Mouse (Mus musculus): ENCODE data around the gene Fundc2. TPM values are rescaled to one million over a fixed set of nuclear protein-coding genes. Genes with fewer than 3 reads are reported as not detected.

Gene Fundc2
- total RNA-seq (2021): 100 to 1,000 TPM in 1 of 2 experiments, 10 to 100 TPM in 1; 76.4 to 112 TPM
- long read RNA-seq, experiment 1, transcript Fundc2-201 (5 exons, 2,562 nt): major isoform, 53 of 103 reads
- long read RNA-seq, experiment 1, partial matches to known transcripts: 47 of 103 reads
- long read RNA-seq, experiment 1, other reads (novel, unspliced or antisense): 3 of 103 reads
- long read RNA-seq, experiment 2, transcript Fundc2-201 (5 exons, 2,562 nt): major isoform, 45 of 70 reads
- long read RNA-seq, experiment 2, partial matches to known transcripts: 20 of 70 reads
- long read RNA-seq, experiment 2, other reads (novel, unspliced or antisense): 5 of 70 reads

GRCm38 (mm10) chrX:75382195-75382771, at the start of gene Fundc2, which contains the start of gene F8:
TSS of gene Fundc2 (plus strand) at chrX:75382399.
TSS of gene F8 (minus strand) at chrX:75382615.
- peak; percentile 13 to 48 for DNase-seq (ENCODE audit: low spot score in 2 of 2)

DNA sequence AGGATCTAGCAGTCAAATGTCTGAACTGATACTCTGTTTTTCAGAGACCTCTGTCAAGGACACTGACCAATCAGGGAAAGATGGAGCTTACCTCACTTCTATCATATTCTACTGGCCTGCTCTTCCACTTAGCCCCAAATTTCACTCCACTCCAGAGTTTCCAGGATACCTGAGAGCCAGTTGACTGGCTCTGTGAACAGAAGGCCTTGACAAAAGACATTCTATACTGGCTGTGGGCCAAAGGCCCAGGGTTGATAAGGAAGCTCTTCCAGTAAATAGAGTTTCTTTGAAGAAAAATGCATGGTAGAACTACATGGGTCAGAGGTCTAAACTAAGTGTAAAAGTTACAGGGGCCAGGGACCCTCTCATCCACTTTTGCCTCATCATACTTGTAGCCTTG, 12.0 kb upstream of the Fundc2 start:
- no peak for DNase-seq (ENCODE audit: low spot score in 2 of 2)

DNA sequence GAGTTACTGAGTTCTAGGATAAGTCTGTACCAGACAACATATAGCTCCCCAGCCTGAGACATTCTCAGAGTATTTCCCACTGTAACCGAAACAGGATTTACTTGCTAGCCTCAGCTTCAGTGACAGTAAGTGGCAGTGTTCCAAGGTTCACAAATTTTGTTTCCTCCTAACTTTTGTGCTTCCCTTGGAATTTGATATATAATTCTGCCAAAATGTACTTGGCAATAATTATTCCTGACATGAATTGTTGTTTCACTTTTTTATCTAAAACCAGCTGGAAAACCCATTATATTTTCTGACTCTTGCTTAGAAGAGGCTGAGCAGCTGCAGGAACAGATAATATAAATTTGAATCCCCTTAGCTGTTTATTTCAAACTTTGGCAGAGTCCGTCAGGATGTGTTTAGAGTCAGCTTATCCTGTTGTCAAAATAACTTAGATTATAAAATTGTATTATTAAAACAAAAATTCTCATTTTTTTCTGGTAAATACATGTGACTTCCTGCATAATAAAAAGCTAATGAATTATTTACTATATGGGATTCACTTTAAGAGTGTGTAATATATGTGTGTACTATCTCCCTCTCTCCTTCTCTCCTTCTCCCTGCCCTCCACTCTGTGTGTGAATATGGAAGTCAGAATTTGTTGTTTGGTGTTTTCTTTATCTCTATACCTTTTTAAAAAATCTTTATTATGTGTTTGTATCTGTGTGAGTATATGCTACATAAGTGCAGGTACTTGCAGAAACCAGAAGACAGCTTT, 9.4 kb upstream of the Fundc2 start:
- no peak for DNase-seq (ENCODE audit: low spot score in 2 of 2)

DNA sequence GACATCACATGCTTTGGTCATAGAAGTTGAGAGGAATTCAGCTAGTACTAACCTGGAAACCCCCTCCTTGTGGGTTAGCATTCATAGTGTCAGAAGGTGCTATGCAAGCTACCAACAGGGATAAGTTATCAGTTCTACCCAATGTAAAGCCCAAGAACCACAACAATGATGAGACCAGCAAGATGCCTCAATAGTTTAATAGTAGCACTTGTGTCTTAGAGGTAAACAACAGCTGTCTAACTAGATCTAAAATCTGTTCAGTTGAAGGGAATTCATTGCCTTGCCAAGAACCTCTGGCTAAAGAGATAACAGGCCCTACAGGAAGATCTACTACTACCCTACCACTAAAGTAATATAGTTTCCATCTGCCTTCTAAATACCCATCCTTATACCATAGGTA, 5.4 kb upstream of the Fundc2 start:
- DNase-seq (ENCODE audit: low spot score in 2 of 2): no peak

GRCm38 (mm10) chrX:75381176-75381575, 1.0 kb upstream of the Fundc2 start:
- DNase-seq (ENCODE audit: low spot score in 2 of 2): no peak

GRCm38 (mm10) chrX:75381699-75382098, 500 bp upstream of the Fundc2 start:
- no peak for DNase-seq (ENCODE audit: low spot score in 2 of 2)

DNA sequence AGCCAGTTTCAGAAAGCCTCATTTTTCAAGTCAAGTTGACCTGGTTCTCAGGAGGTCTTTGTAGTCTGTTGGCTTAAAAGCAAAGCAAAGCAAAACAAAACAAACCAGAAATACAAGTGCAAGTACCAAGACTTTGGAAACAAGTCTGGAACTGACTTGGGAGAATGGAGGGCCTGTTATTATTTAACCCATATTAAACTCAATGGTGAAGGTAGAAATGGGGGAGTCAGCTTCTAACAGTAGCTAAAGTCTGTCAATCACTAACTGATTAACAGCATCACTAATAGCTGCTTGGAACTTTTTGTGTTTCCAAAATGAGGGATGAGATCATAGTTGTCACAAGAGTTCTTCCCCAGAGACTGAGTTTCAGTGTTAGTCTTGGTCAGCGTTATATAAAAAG, 17.3 kb downstream of the Fundc2 start:
- DNase-seq (ENCODE audit: low spot score in 2 of 2): no peak

GRCm38 (mm10) chrX:75402668-75403067, 20.5 kb downstream of the Fundc2 start:
- no peak for DNase-seq (ENCODE audit: low spot score in 2 of 2)

DNA sequence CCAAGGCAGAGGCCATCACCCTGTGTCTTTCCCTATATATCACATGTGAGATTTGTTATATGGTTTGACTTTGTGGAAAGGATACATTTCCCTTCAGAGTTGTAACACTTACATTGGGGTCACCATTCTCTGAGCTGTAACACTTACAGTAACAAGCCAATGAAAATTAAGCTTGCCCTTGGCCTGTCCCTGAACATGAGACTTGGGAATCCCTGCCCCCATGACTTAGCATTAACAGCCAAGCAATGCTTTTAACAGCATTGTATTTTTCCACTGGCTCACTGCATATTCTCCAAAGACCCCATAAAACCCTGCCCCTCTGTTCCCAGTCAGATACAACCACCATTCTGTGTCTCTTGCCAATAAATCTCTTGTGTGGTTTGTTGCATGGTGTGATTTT, 21.2 kb downstream of the Fundc2 start:
- no peak for DNase-seq (ENCODE audit: low spot score in 2 of 2)

GRCm38 (mm10) chrX:75409711-75410110, 27.5 kb downstream of the Fundc2 start:
- DNase-seq (ENCODE audit: low spot score in 2 of 2): no peak

DNA sequence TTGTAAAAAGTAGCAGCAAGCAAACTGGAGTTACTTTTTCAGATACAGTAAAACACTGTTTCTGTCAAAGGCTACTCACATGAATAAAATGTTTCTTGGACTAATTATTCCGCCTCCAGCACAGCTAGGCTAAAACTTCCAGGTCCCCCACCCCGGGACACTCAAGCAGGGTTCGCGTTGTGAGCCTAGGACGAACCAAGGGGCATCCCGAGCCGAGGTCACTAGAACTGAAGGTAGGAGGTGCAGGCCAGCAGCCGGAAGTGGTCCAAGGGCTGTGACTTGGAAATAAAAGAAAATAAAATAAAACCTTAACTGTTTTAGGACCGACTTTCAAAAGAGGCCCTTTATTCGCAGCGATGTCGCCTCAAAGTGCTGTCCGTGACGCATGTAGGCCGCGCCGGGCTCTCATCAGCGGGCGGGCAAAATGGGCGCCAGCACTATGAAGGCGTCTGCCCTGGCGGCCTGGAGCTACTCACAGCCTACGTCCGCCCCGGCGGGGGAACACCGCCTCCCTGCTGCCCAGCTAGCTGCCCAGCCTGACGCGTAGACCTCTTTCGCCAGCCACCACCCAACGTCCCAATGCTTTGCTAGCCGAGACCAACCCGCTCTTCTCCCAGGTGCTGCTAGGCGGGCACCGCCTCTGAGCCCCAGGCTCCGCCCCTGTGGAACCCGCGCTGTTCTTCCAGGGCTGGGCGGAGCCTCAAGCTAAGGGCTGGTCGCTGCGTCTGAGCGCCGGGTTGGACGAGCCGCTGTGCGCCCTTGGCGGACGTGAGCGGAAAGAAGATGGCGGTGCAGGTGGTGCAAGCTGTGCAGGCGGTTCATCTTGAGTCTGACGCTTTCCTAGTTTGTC, 34.0 kb downstream of the Fundc2 start, which contains the start of the genes Cmc4, Mtcp1 and Brcc3:
Gene Cmc4 (minus strand): TSS at position 649 of the 850 bp plus-strand sequence.
Gene Mtcp1 (minus strand): TSS at position 653 of the 850 bp plus-strand sequence.
Gene Brcc3 (plus strand): TSS at position 693 of the 850 bp plus-strand sequence.
- peak; percentile 48 to 66 for DNase-seq (ENCODE audit: low spot score in 2 of 2)

Other genes with a start within 250 kb of the Fundc2 start
- under 1 TPM in 1 of 2 experiments, not detected in 1; 0.70 TPM for gene Smim9, start 218.6 kb upstream of the Fundc2 start, total RNA-seq (2021)
- 1 to 10 TPM; 5.9 to 9.6 TPM for gene F8, start 216 bp downstream of the Fundc2 start, total RNA-seq (2021)
- gene Cmc4, start 34.2 kb downstream of the Fundc2 start, total RNA-seq (2021): 10 to 100 TPM; 14.2 TPM
- gene Mtcp1, start 34.2 kb downstream of the Fundc2 start, total RNA-seq (2021): 10 to 100 TPM; 16.9 to 17.6 TPM
- 10 to 100 TPM; 33.3 to 36.7 TPM for gene Brcc3, start 34.2 kb downstream of the Fundc2 start, total RNA-seq (2021)
- 10 to 100 TPM; 59.5 to 59.6 TPM for gene Vbp1, start 131.9 kb downstream of the Fundc2 start, total RNA-seq (2021)
- gene Rab39b, start 195.8 kb downstream of the Fundc2 start, total RNA-seq (2021): 1 to 10 TPM; 2.5 to 2.6 TPM

Measured in adrenal gland, postnatal 4 days (tissue).